Mouse (Mus musculus) heart, embryonic 14.5 days (tissue): ENCODE data around the gene Pex14. TPM values are rescaled to one million over a fixed set of nuclear protein-coding genes. Genes with fewer than 3 reads are reported as not detected.

ENCODE experiments used
- ATAC-seq: fragments of 200-750 bp; cut with Nextera tagmentation; 2 replicates; pipeline ENCODE4 v1.8.0; 2017; ENCODE audit warnings: low read depth, moderate TSS enrichment; ENCODE audit not compliant: insufficient number of reproducible peaks, insufficient read depth, low FRiP score
- H3K27ac ChIP-seq, 2 experiments: fragments of 200-500 bp in 1 of 2; fragments of 300-500 bp in 1 of 2; sonication (generic) in 1 of 2; replicated peaks in 1 of 2; 2 replicates each; pipeline ENCODE4 v1.5.1; 2012 to 2014; ENCODE audit warnings: low read depth in 2 of 2, low read length in 2 of 2, control low read depth in 1 of 2, mild to moderate bottlenecking in 1 of 2, mixed read lengths in 1 of 2; ENCODE audit not compliant: control insufficient read depth in 1 of 2, insufficient read depth in 1 of 2
- H3K27me3 ChIP-seq: fragments of 300-500 bp; sonication (generic); 2 replicates; pipeline ENCODE4 v1.6.1; 2014; ENCODE audit warnings: mild to moderate bottlenecking, low read length, control low read depth; ENCODE audit not compliant: control insufficient read depth, insufficient read depth
- H3K36me3 ChIP-seq: fragments of 300-500 bp; sonication (generic); 2 replicates; pipeline ENCODE4 v1.6.1; 2014; ENCODE audit warnings: mild to moderate bottlenecking, control low read depth, low read length, mixed read lengths; ENCODE audit not compliant: control insufficient read depth, insufficient read depth
- H3K4me1 ChIP-seq, 2 experiments: fragments of 200-500 bp in 1 of 2; fragments of 300-500 bp in 1 of 2; sonication (generic) in 1 of 2; 2 replicates each; pipeline ENCODE4 v1.6.1; 2012 to 2014; ENCODE audit warnings: low read length in 2 of 2, control low read depth in 1 of 2, mixed read lengths in 1 of 2; ENCODE audit not compliant: control insufficient read depth in 2 of 2, insufficient read depth in 2 of 2
- H3K4me2 ChIP-seq: fragments of 300-500 bp; sonication (generic); 2 replicates; pipeline ENCODE4 v1.6.1; 2014; ENCODE audit warnings: mild to moderate bottlenecking, low read length
- H3K4me3 ChIP-seq, 2 experiments: fragments of 200-500 bp in 1 of 2; fragments of 300-500 bp in 1 of 2; sonication (generic) in 1 of 2; 2 replicates each; pipeline ENCODE4 v1.5.1; 2012 to 2014; ENCODE audit warnings: low read length in 2 of 2, mild to moderate bottlenecking in 2 of 2, control low read depth in 1 of 2, low read depth in 1 of 2, moderate library complexity in 1 of 2; ENCODE audit not compliant: control insufficient read depth in 1 of 2, insufficient read depth in 1 of 2
- H3K9ac ChIP-seq: fragments of 300-500 bp; sonication (generic); 2 replicates; pipeline ENCODE4 v1.6.1; 2014; ENCODE audit warnings: mild to moderate bottlenecking, low read length
- H3K9me3 ChIP-seq: fragments of 300-500 bp; sonication (generic); 2 replicates; pipeline ENCODE4 v1.6.1; 2016; ENCODE audit warnings: low read length, control low read depth; ENCODE audit not compliant: control insufficient read depth
- WGBS: fragments of 180-500 bp; shearing (Covaris S2); extraction: QIAGEN DNeasy Blood & Tissue Kit; methylation state at CpG from one replicate; pipeline ENCODE4 v1.1.7; 2014; 5-methylcytosine and 5-hydroxymethylcytosine counted together
- polyA plus RNA-seq: library from polyadenylated mRNA; unstranded; fragments of >200 nt; fragmentation: Nextera tagmentation; extraction: Ambion mirVana; gene quantifications from 2 replicates; pipeline ENCODE4 v1.2.1, GENCODE M21; 2014

Pex14 gene
- polyA plus RNA-seq: 29.5 and 31.2 TPM in 2 replicates

- H3K9me3 ChIP-seq: no peaks in the 10 kb centered on the region
- peaks cover 6 to 17% of the 10 kb centered on the region in 2 experiments for H3K4me1 ChIP-seq
- H3K27me3 ChIP-seq: no peaks in the 10 kb centered on the region
- peak within 1 kb of the TSS; percentile 95 for H3K9ac ChIP-seq
- H3K4me3 ChIP-seq: peak within 1 kb of the TSS; percentile 92 to 99
- peak; percentile 73 for ATAC-seq
- under 1% methylated on average over 47 of the region's 50 CpGs for WGBS
- peak within 1 kb of the TSS in 1 of 2 experiments; percentile 45; a peak in 1 of 4 replicates for H3K27ac ChIP-seq
- H3K36me3 ChIP-seq: no peaks in the 10 kb centered on the region
- peak within 1 kb of the TSS; percentile 98 for H3K4me2 ChIP-seq
Observed at GRCm38 (mm10) chr4:149099369-149100017, at the start of gene Pex14. Gene Pex14, minus strand, starts transcription at chr4:149099876.

DNA sequence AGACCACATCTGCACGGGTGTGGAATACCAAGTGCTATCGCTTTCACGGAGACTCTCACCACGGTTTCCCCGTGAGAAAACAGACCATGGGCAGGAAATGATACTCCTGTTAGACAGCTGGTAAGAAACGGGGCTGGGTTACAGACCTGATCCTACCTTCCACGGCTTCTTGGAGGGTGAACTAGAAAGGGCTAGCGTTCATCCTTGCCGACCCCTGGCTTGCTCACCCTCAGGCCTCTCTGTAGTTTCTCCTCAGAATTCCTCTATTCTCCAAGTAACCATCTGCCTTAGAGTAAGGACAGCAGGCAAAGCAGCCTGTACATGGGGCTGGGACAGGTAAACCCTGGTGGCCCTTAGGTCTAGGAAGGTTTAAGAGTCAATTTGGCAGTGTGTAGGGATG is 49.5 kb upstream of the Pex14 start:
- H3K27me3 ChIP-seq: no peaks in the 10 kb centered on the region
- H3K4me1 ChIP-seq: peaks cover 0 to 3% of the 10 kb centered on the region in 2 experiments; a peak in 1 of 4 replicates
- no peaks in the 10 kb centered on the region for H3K9me3 ChIP-seq
- H3K4me2 ChIP-seq: no peak overlapping the region
- no peak overlapping the region for H3K9ac ChIP-seq
- ATAC-seq: no peak
- H3K4me3 ChIP-seq: no peak overlapping the region
- H3K36me3 ChIP-seq: peaks cover 53% of the 10 kb centered on the region
- H3K27ac ChIP-seq: no peak overlapping the region
- WGBS: 82% methylated on average over 9 of the region's 9 CpGs

- 65% methylated on average over 4 of the region's 4 CpGs for WGBS
- Histone ChIP-seq H3K4me1 (peaks cover 0 to 3% of the 10 kb centered on the region in 2 experiments; a peak in 1 of 4 replicates), H3K9me3 (no peaks in the 10 kb centered on the region), H3K36me3 (peaks cover 42% of the 10 kb centered on the region), H3K4me3 (no peak overlapping the region), H3K4me2 (no peak overlapping the region), H3K27ac (no peak overlapping the region), H3K9ac (no peak overlapping the region), H3K27me3 (no peaks in the 10 kb centered on the region)
- no peak for ATAC-seq
Observed at GRCm38 (mm10) chr4:149148084-149148483, 48.4 kb upstream of the Pex14 start.

DNA sequence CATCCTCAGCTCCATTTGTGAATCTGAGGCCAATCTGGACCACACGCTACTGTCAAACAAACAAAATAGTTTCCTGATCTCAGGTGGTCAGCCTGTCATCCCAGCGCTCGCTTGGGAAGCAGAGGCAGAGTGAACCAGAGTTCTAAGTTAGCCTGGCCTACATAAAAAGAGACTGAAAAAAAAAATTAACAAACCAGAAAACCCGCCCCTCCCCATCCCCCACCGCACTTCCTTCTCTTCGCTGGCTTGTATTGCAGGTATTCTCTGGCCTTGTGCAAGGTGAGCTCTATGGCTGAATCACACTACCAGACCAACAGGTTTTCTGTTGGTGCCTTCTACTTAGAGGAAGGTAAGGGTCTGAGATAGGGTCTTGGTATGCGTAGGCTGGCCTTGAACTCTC is 47.9 kb upstream of the Pex14 start:
- no peak overlapping the region for H3K4me2 ChIP-seq
- H3K4me1 ChIP-seq: peaks cover 0 to 3% of the 10 kb centered on the region in 2 experiments; a peak in 1 of 4 replicates
- ATAC-seq: no peak
- no peak overlapping the region for H3K4me3 ChIP-seq
- H3K27me3 ChIP-seq: no peaks in the 10 kb centered on the region
- WGBS: 84% methylated on average over 7 of the region's 7 CpGs
- H3K9me3 ChIP-seq: no peaks in the 10 kb centered on the region
- no peak overlapping the region for H3K9ac ChIP-seq
- H3K27ac ChIP-seq: no peak overlapping the region
- peaks cover 36% of the 10 kb centered on the region for H3K36me3 ChIP-seq

- ATAC-seq: no peak
- H3K27me3 ChIP-seq: no peaks in the 10 kb centered on the region
- no peaks in the 10 kb centered on the region for H3K9me3 ChIP-seq
- no peak overlapping the region for H3K27ac ChIP-seq
- no peak overlapping the region for H3K4me2 ChIP-seq
- H3K4me3 ChIP-seq: no peak overlapping the region
- peaks cover 0 to 3% of the 10 kb centered on the region in 2 experiments; a peak in 1 of 4 replicates for H3K4me1 ChIP-seq
- H3K36me3 ChIP-seq: peaks cover 12% of the 10 kb centered on the region
- WGBS: 84% methylated on average over 4 of the region's 4 CpGs
- no peak overlapping the region for H3K9ac ChIP-seq
Observed at GRCm38 (mm10) chr4:149145151-149145550, 45.5 kb upstream of the Pex14 start.

- H3K36me3 ChIP-seq: peaks cover 5% of the 10 kb centered on the region
- WGBS: 4% methylated on average over 3 of the region's 3 CpGs
- no peak overlapping the region for H3K27ac ChIP-seq
- H3K4me2 ChIP-seq: no peak overlapping the region
- no peak overlapping the region for H3K4me3 ChIP-seq
- no peak overlapping the region for H3K9ac ChIP-seq
- peaks cover 0 to 3% of the 10 kb centered on the region in 2 experiments; a peak in 1 of 4 replicates for H3K4me1 ChIP-seq
- ATAC-seq: no peak
- no peaks in the 10 kb centered on the region for H3K9me3 ChIP-seq
- no peaks in the 10 kb centered on the region for H3K27me3 ChIP-seq
Observed at GRCm38 (mm10) chr4:149144459-149144858, 44.8 kb upstream of the Pex14 start.

GRCm38 (mm10) chr4:149143594-149143993 is 43.9 kb upstream of the Pex14 start:
- Histone ChIP-seq H3K4me1 (peaks cover 0 to 3% of the 10 kb centered on the region in 2 experiments; a peak in 1 of 4 replicates), H3K27ac (no peak overlapping the region), H3K27me3 (no peaks in the 10 kb centered on the region), H3K4me3 (no peak overlapping the region), H3K9ac (no peak overlapping the region), H3K9me3 (no peaks in the 10 kb centered on the region), H3K4me2 (no peak overlapping the region), H3K36me3 (no peaks in the 10 kb centered on the region)
- WGBS: 29% methylated on average over 4 of the region's 4 CpGs
- no peak for ATAC-seq
